Comparison of ENCODE assay signal across 9 mouse cellular contexts in genomic region chr1:73903035-73903434, GRCm38 (mm10).
DNase-seq lines count a peak whose midpoint lies in the region; ATAC-seq lines count a peak whose summit lies in the region.
"Had no signal": no experiment of that assay in that cellular context is flagged by ENCODE, and none has a peak within 500 bp of the region (broad histone marks: within the 10 kb centered on the region; RNA-seq: fewer than 3 reads in every experiment).

No protein-coding gene starts in this region.

- no peak overlapping the region for H3K27ac ChIP-seq in hindbrain, embryonic 13.5 days
- no peak overlapping the region for H3K27ac ChIP-seq in hindbrain, embryonic 12.5 days
- no peak overlapping the region for H3K27ac ChIP-seq in midbrain, embryonic 13.5 days
- H3K27ac ChIP-seq in midbrain, embryonic 14.5 days (replicated peaks; ENCODE audit: low read depth, low read length), result no peak overlapping the region
- peak overlapping the region; percentile 71; the same call in 1 of the 2 replicates for H3K27ac ChIP-seq in limb, embryonic 10.5 days
- H3K27ac ChIP-seq: liver, embryonic 14.5 days had no signal

- no peak for DNase-seq in midbrain, embryonic 14.5 days
- DNase-seq in limb, embryonic 10.5 days (ENCODE audit: low spot score), result no peak
- peak; percentile 15 for DNase-seq in telencephalon, adult 2 months (ENCODE audit: low read depth, low spot score)
- DNase-seq in adrenal gland, adult 8-10 months, result no peak

- no peak overlapping the region for H3K4me3 ChIP-seq in hindbrain, embryonic 13.5 days
- no peak overlapping the region for H3K4me3 ChIP-seq in hindbrain, embryonic 12.5 days
- no peak overlapping the region for H3K4me3 ChIP-seq in midbrain, embryonic 13.5 days (replicated peaks)
- H3K4me3 ChIP-seq in midbrain, embryonic 14.5 days (replicated peaks; ENCODE audit: low read depth, low read length), result no peak overlapping the region
- no peak overlapping the region for H3K4me3 ChIP-seq in limb, embryonic 10.5 days

- no peak overlapping the region for H3K4me2 ChIP-seq in hindbrain, embryonic 13.5 days
- H3K4me2 ChIP-seq in hindbrain, embryonic 12.5 days (replicated peaks), result no peak overlapping the region
- H3K4me2 ChIP-seq in midbrain, embryonic 13.5 days (replicated peaks), result no peak overlapping the region
- no peak overlapping the region for H3K4me2 ChIP-seq in midbrain, embryonic 14.5 days (ENCODE audit: low read length)

- no peak for ATAC-seq in hindbrain, embryonic 13.5 days (ENCODE audit: low FRiP score)
- ATAC-seq in hindbrain, embryonic 12.5 days (ENCODE audit: low FRiP score), result no peak
- ATAC-seq in midbrain, embryonic 13.5 days, result peak; percentile 17; the same call in 1 of the 2 replicates
- no peak for ATAC-seq in midbrain, embryonic 14.5 days (ENCODE audit: low FRiP score, low TSS enrichment)
- ATAC-seq in megakaryocyte, adult 5-6 weeks (ENCODE audit: poor library complexity, severe bottlenecking), result no peak

- peaks cover 21% of the 10 kb centered on the region for H3K4me1 ChIP-seq in hindbrain, embryonic 13.5 days (replicated peaks)
- H3K4me1 ChIP-seq in hindbrain, embryonic 12.5 days, result peaks cover 13% of the 10 kb centered on the region
- H3K4me1 ChIP-seq in midbrain, embryonic 13.5 days (replicated peaks), result peaks cover 11% of the 10 kb centered on the region; the same call in 1 of the 2 replicates
- H3K4me1 ChIP-seq in midbrain, embryonic 14.5 days (ENCODE audit: control insufficient read depth, insufficient read depth, low read length), result 0 out of 2 replicates have a peak, but pooled peaks cover 3% of the 10 kb centered on the region
- peaks cover 32% of the 10 kb centered on the region for H3K4me1 ChIP-seq in limb, embryonic 10.5 days

- H3K9me3 ChIP-seq in hindbrain, embryonic 13.5 days, result no peaks in the 10 kb centered on the region
- no peaks in the 10 kb centered on the region for H3K9me3 ChIP-seq in hindbrain, embryonic 12.5 days (replicated peaks)
- no peaks in the 10 kb centered on the region for H3K9me3 ChIP-seq in midbrain, embryonic 13.5 days
- H3K9me3 ChIP-seq in midbrain, embryonic 14.5 days (ENCODE audit: control insufficient read depth, low read length), result no peaks in the 10 kb centered on the region
- no peaks in the 10 kb centered on the region for H3K9me3 ChIP-seq in limb, embryonic 10.5 days (replicated peaks)

- 84% methylated on average over 5 of the region's 5 CpGs for WGBS in hindbrain, embryonic 13.5 days
- WGBS in hindbrain, embryonic 12.5 days, result 84% methylated on average over 5 of the region's 5 CpGs
- WGBS in midbrain, embryonic 13.5 days, result 82% methylated on average over 5 of the region's 5 CpGs
- WGBS in midbrain, embryonic 14.5 days, result 84% methylated on average over 5 of the region's 5 CpGs
- WGBS in limb, embryonic 10.5 days, result 84% methylated on average over 5 of the region's 5 CpGs

- H3K9ac ChIP-seq in hindbrain, embryonic 13.5 days, result 0 out of 2 replicates have a peak overlapping the region, but pooled peaks have one; percentile 13
- no peak overlapping the region for H3K9ac ChIP-seq in hindbrain, embryonic 12.5 days
- no peak overlapping the region; the same call in 1 of the 2 replicates for H3K9ac ChIP-seq in midbrain, embryonic 13.5 days (replicated peaks)
- no peak overlapping the region for H3K9ac ChIP-seq in midbrain, embryonic 14.5 days (replicated peaks; ENCODE audit: low read length)
- H3K9ac ChIP-seq: liver, embryonic 14.5 days had no signal

- no peaks in the 10 kb centered on the region for H3K36me3 ChIP-seq in hindbrain, embryonic 13.5 days
- H3K36me3 ChIP-seq in hindbrain, embryonic 12.5 days, result no peaks in the 10 kb centered on the region
- H3K36me3 ChIP-seq in midbrain, embryonic 13.5 days, result no peaks in the 10 kb centered on the region
- no peaks in the 10 kb centered on the region for H3K36me3 ChIP-seq in midbrain, embryonic 14.5 days (ENCODE audit: control insufficient read depth, insufficient read depth, low read length)
- peaks cover 6% of the 10 kb centered on the region; the same call in 1 of the 2 replicates for H3K36me3 ChIP-seq in limb, embryonic 10.5 days

- H3K27me3 ChIP-seq in hindbrain, embryonic 13.5 days, result no peaks in the 10 kb centered on the region
- no peaks in the 10 kb centered on the region for H3K27me3 ChIP-seq in hindbrain, embryonic 12.5 days
- no peaks in the 10 kb centered on the region; the same call in 1 of the 2 replicates for H3K27me3 ChIP-seq in midbrain, embryonic 13.5 days
- H3K27me3 ChIP-seq in midbrain, embryonic 14.5 days (ENCODE audit: control insufficient read depth, insufficient read depth, low read length), result no peaks in the 10 kb centered on the region
- no peaks in the 10 kb centered on the region for H3K27me3 ChIP-seq in limb, embryonic 10.5 days (ENCODE audit: low read depth, poor library complexity, severe bottlenecking)
